Mouse (Mus musculus) thymus, adult 2 months (tissue): ENCODE results near the gene Ndufb7. TPM values are rescaled to one million over a fixed set of nuclear protein-coding genes. Genes with fewer than 3 reads are reported as not detected.

Experiments used
- DNase-seq: peaks from one replicate; pipeline ENCODE4 v3.0.0; 2021
- H3K27ac ChIP-seq: fragments of 200-500 bp; 2 replicates; pipeline ENCODE4 v1.5.1; 2012; ENCODE audit warnings: low read length, control low read depth; ENCODE audit not compliant: control insufficient read depth, insufficient read depth
- H3K27me3 ChIP-seq: fragments of 200-500 bp; 2 replicates; pipeline ENCODE4 v1.6.1; 2012; ENCODE audit warnings: mild to moderate bottlenecking, low read length, moderate library complexity, mixed read lengths; ENCODE audit not compliant: control insufficient read depth, insufficient read depth
- H3K36me3 ChIP-seq: fragments of 200-500 bp; 2 replicates; pipeline ENCODE4 v1.6.1; 2012; ENCODE audit warnings: mild to moderate bottlenecking, low read length, moderate library complexity; ENCODE audit not compliant: control insufficient read depth, insufficient read depth
- H3K4me1 ChIP-seq: fragments of 200-500 bp; replicated peaks from 2 replicates; pipeline ENCODE4 v1.6.1; 2012; ENCODE audit warnings: low read length; ENCODE audit not compliant: control insufficient read depth, insufficient read depth
- H3K4me3 ChIP-seq: fragments of 200-500 bp; 2 replicates; pipeline ENCODE4 v1.5.1; 2012; ENCODE audit warnings: mild to moderate bottlenecking, low read length, control low read depth, moderate library complexity; ENCODE audit not compliant: control insufficient read depth, insufficient read depth
- CTCF ChIP-seq: fragments of 200-500 bp; IDR thresholded peaks from 2 replicates; pipeline ENCODE4 v1.5.1; 2012; ENCODE audit warnings: mild to moderate bottlenecking, control low read depth, low read length, moderate library complexity, borderline replicate concordance; ENCODE audit not compliant: control insufficient read depth, poor library complexity, insufficient read depth; ENCODE audit errors: extremely low read depth
- POLR2A ChIP-seq: fragments of 200-500 bp; IDR thresholded peaks from 2 replicates; pipeline ENCODE4 v1.6.1; 2012; ENCODE audit warnings: mild to moderate bottlenecking, low read length, control low read depth, moderate library complexity; ENCODE audit not compliant: control insufficient read depth, poor library complexity, insufficient read depth; ENCODE audit errors: extremely low read depth
- WGBS: fragments of 180-500 bp; shearing (Covaris S2); methylation state at CpG from one replicate; pipeline ENCODE4 v1.1.7; 2018; 5-methylcytosine and 5-hydroxymethylcytosine counted together
- polyA plus RNA-seq: library from polyadenylated mRNA; depleted of rRNA; stranded (reverse); fragments of >200 nt; gene quantifications from 2 replicates; pipeline ENCODE4 v1.2.3, GENCODE M21; 2012

The Ndufb7 gene
- polyA plus RNA-seq, 1 experiment: 498 TPM

DNA sequence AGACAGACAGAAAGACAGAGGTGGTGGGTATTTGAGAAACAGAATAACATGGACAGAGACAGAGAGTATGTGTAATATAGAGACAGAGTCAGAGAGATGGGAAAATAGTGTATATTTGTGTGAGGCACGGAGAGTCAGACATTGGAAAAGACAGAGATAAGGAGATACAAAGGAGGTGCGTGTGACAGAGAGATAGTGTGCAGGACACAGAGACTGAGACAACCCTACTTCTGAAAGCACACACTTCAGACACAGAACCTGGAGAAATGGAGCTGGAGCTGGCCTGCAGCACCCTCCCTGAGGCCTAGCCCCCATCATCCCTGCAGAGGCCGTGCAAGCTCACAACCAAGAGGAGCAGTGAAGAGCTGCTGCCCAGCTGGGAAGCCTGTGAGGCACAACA lies 3.8 kb upstream of the Ndufb7 start:
- DNase-seq: no peak
- WGBS: 96% methylated on average over 3 of the region's 3 CpGs
- Histone ChIP-seq H3K27me3 (no peaks in the 10 kb centered on the region), H3K36me3 (no peaks in the 10 kb centered on the region), H3K27ac (no peak overlapping the region), H3K4me1 (peaks cover 7% of the 10 kb centered on the region), H3K4me3 (no peak overlapping the region)
- TF ChIP-seq CTCF (no peak), POLR2A (no peak)

DNA sequence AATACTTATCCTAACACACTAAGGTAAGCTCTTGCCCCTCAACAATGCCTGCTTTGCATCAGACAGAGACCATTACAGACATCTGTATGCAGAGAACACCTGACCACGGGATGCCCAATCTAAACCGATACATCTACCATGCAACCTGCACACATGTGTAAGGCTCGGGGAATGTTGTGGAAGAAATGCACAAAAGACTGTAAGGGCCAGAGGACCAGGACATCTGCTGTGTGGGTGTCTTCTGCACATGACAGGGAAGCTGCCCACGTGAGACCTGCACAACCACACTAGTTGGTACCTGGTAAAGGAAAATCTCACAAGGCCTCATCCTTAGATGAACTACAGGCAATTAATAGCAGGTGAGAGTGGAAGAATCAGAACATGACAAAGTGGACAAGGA lies 3.2 kb upstream of the Ndufb7 start:
- TF ChIP-seq POLR2A (no peak), CTCF (no peak)
- DNase-seq: no peak
- WGBS: 79% methylated on average over 4 of the region's 4 CpGs

DNA sequence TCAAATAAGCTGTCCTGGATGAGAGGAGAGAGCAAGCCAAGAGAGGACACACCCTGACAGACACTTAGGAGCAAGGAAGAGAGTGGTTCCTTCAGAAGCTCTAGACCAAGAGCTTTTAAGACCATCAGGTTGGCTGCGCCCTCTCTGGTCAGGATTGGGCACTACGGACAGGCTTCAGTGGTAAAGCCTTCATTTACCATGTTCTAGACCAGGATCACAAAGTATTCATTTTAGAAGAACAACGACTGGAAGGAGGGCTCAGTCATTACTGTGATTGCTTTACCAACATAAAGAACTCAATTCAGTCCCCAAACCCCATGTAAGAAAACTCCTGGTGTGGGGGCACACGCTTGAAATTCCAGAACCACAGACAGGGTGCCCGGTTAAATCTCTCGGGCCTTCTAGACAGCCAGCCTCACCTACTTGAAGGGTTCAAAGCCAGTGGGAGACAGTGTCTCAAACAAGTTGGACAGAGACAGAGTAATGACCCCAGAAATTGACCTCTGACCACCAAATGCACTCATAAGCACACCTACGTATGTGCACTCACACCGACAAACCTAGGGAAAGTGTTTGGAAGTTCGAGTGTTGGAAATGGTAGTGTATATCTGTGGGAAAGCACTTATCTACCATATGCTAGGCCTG lies 618 bp upstream of the Ndufb7 start:
- Histone ChIP-seq H3K4me3 (no peak overlapping the region), H3K36me3 (no peaks in the 10 kb centered on the region), H3K27me3 (no peaks in the 10 kb centered on the region), H3K4me1 (peaks cover 13% of the 10 kb centered on the region), H3K27ac (no peak overlapping the region)
- TF ChIP-seq CTCF (no peak), POLR2A (no peak)
- WGBS: 87% methylated on average over 9 of the region's 9 CpGs
- peak; percentile 44 for DNase-seq

More for the DNA sequence above, 3.2 kb upstream of the Ndufb7 start:
- peaks cover 11% of the 10 kb centered on the region for H3K4me1 ChIP-seq
- H3K36me3 ChIP-seq: no peaks in the 10 kb centered on the region
- no peak overlapping the region for H3K4me3 ChIP-seq
- no peak overlapping the region for H3K27ac ChIP-seq
- H3K27me3 ChIP-seq: no peaks in the 10 kb centered on the region

DNA sequence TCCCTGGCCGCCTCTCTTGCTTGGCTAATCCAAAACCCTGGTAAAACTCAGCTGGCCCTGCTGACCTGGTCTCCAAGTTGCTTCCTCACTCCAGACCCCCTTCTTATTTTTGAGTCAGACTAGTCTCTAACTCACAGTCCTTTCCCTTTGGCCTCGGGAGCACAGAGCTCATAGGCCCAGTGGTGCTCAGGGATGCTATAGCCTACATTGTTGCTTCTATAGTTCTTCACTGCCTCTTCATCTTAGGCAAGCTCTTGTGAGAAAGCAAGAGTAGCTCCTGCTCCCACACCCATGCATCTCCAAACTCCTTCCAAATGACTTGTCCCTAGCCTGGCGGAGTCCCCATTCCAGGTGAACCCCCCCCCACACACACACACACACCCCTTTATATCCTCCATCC lies 1.2 kb downstream of the Ndufb7 start:
- Histone ChIP-seq H3K27ac (no peak overlapping the region), H3K36me3 (peaks cover 8% of the 10 kb centered on the region), H3K4me1 (peaks cover 22% of the 10 kb centered on the region), H3K27me3 (no peaks in the 10 kb centered on the region), H3K4me3 (no peak overlapping the region)
- 79% methylated on average over 3 of the region's 3 CpGs for WGBS
- no peak for TF ChIP-seq POLR2A
- TF ChIP-seq CTCF: no peak
- DNase-seq: no peak

DNA sequence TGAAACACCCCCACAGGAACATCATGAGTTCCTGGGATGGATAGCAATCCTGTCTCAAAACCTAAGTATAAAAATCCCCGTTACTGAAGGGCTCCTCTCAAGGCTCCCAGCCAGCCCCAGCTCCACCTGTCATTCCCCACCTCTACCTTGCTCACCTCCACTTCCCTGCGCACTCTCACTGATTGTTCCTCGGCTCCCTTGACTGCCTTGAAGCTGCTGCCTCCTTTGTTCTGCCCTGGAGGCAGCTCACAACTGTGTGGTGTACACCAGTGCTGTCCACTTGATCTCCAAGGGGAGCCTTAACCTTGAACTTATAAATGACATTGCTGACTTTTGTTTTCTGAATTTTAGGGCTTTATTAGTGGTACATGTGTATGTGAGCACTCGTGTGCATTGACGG lies 1.7 kb downstream of the Ndufb7 start:
- no peaks in the 10 kb centered on the region for H3K27me3 ChIP-seq
- 88% methylated on average over 5 of the region's 5 CpGs for WGBS
- no peak overlapping the region for H3K4me3 ChIP-seq
- no peak for DNase-seq
- H3K27ac ChIP-seq: no peak overlapping the region
- peaks cover 8% of the 10 kb centered on the region for H3K36me3 ChIP-seq
- peaks cover 26% of the 10 kb centered on the region for H3K4me1 ChIP-seq
- TF ChIP-seq CTCF (no peak), POLR2A (no peak)

DNA sequence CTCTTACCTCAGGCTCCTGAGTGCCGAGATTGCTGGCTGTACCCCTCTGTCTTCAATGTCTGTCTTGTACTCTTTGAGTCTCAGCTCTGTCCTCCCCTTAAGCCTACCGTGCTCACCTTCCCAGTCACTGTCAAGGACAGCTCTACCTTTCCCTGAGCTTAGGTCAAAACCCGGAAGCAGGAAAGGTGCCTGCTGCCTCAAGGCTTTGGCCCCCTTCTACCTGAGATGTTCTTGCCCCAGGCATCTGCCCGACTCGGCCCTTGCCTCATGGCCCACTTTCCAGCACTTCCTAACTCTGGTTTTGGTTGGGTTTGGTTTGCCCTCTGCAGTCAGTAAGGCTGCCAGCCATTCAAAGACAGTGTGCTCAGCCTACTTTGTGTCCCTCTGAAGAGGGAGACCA lies 2.3 kb downstream of the Ndufb7 start:
- Histone ChIP-seq H3K4me1 (peaks cover 32% of the 10 kb centered on the region), H3K4me3 (no peak overlapping the region), H3K27me3 (no peaks in the 10 kb centered on the region), H3K27ac (no peak overlapping the region), H3K36me3 (peaks cover 8% of the 10 kb centered on the region)
- DNase-seq: no peak
- 87% methylated on average over 5 of the region's 5 CpGs for WGBS
- TF ChIP-seq POLR2A: no peak
- TF ChIP-seq CTCF: no peak

DNA sequence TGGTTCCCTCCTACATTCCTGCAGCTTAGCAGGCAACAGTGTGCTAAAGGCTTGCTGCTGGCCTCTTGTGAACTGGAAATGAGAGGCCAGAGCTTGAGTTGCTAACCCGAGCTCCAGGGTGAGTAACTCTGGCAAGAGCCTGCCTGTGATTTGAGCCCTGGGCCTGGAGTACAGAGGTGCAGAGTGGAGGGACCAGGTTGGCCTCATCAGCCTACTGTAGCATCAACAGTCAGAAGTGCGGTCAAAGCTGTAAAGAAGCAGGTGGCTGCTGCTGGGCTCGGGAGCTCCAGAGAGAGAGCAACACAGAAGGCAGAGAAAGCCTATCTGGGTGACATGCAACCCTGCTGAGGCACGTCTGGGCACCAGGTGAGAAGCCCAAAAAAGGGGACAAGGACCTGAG lies 2.7 kb downstream of the Ndufb7 start:
- H3K27ac ChIP-seq: no peak overlapping the region
- no peaks in the 10 kb centered on the region for H3K27me3 ChIP-seq
- DNase-seq: no peak
- no peak overlapping the region for H3K4me3 ChIP-seq
- peaks cover 34% of the 10 kb centered on the region for H3K4me1 ChIP-seq
- TF ChIP-seq POLR2A: no peak
- no peak for TF ChIP-seq CTCF
- peaks cover 8% of the 10 kb centered on the region for H3K36me3 ChIP-seq
- WGBS: 85% methylated on average over 4 of the region's 4 CpGs
